Mouse (Mus musculus) forebrain, embryonic 14.5 days (tissue): ENCODE results near the gene Cby1. TPM values are rescaled to one million over a fixed set of nuclear protein-coding genes. Genes with fewer than 3 reads are reported as not detected.

ENCODE experiments used
- ATAC-seq: fragments of 200-750 bp; cut with Nextera tagmentation; 2 replicates; pipeline ENCODE4 v1.8.0; 2017; ENCODE audit warnings: mild to moderate bottlenecking, moderate library complexity
- DNase-seq: peaks from one replicate; pipeline ENCODE4 v3.0.0-alpha.2; 2015; ENCODE audit warnings: low spot score
- H3K27ac ChIP-seq: fragments of 300-500 bp; sonication (generic); 2 replicates; pipeline ENCODE4 v1.5.1; 2014; ENCODE audit warnings: low read depth, mild to moderate bottlenecking, control low read depth, low read length, moderate library complexity
- H3K27me3 ChIP-seq: fragments of 300-500 bp; sonication (generic); replicated peaks from 2 replicates; pipeline ENCODE4 v1.6.1; 2014; ENCODE audit warnings: low read length, control low read depth, mixed read lengths; ENCODE audit not compliant: control insufficient read depth, insufficient read depth
- H3K36me3 ChIP-seq: fragments of 300-500 bp; sonication (generic); 2 replicates; pipeline ENCODE4 v1.6.1; 2014; ENCODE audit warnings: low read length, control low read depth; ENCODE audit not compliant: control insufficient read depth, insufficient read depth
- H3K4me1 ChIP-seq: fragments of 300-500 bp; sonication (generic); 2 replicates; pipeline ENCODE4 v1.6.1; 2014; ENCODE audit warnings: antibody characterized with exemption, low read length, control low read depth; ENCODE audit not compliant: control insufficient read depth, insufficient read depth
- H3K4me2 ChIP-seq: fragments of 300-500 bp; sonication (generic); 2 replicates; pipeline ENCODE4 v1.6.1; 2014; ENCODE audit warnings: mild to moderate bottlenecking, control low read depth, low read length
- H3K4me3 ChIP-seq: fragments of 300-500 bp; sonication (generic); 2 replicates; pipeline ENCODE4 v1.5.1; 2014; ENCODE audit warnings: low read depth, low read length, control low read depth
- H3K9ac ChIP-seq: fragments of 300-500 bp; sonication (generic); 2 replicates; pipeline ENCODE4 v1.6.1; 2014; ENCODE audit warnings: mild to moderate bottlenecking, low read length, control low read depth, moderate library complexity
- H3K9me3 ChIP-seq: fragments of 300-500 bp; sonication (generic); replicated peaks from 2 replicates; pipeline ENCODE4 v1.6.1; 2016; ENCODE audit warnings: low read length, control low read depth, mixed read lengths; ENCODE audit not compliant: control insufficient read depth
- WGBS: fragments of 180-500 bp; shearing (Covaris S2); extraction: QIAGEN DNeasy Blood & Tissue Kit; methylation state at CpG from one replicate; pipeline ENCODE4 v1.1.7; 2014; 5-methylcytosine and 5-hydroxymethylcytosine counted together
- polyA plus RNA-seq: library from polyadenylated mRNA; unstranded; fragments of >200 nt; fragmentation: Nextera tagmentation; extraction: Ambion mirVana; gene quantifications from 2 replicates; pipeline ENCODE4 v1.2.1, GENCODE M21; 2014

Gene Cby1
- polyA plus RNA-seq, 1 experiment from 2014 or later = 111 TPM

GRCm38 (mm10) chr15:79690426-79691022 is 31.5 kb downstream of the Cby1 start, which contains the start of gene Gtpbp1:
Gene Gtpbp1, plus strand, starts transcription at chr15:79690845.
- no peaks in the 10 kb centered on the region for H3K9me3 ChIP-seq
- H3K9ac ChIP-seq = peak within 1 kb of the TSS; percentile 87
- H3K27ac ChIP-seq = peak within 1 kb of the TSS; percentile 84
- no peaks in the 10 kb centered on the region for H3K27me3 ChIP-seq
- H3K4me3 ChIP-seq = peak within 1 kb of the TSS; percentile 93
- H3K4me2 ChIP-seq = peak within 1 kb of the TSS; percentile 97
- peaks cover 6% of the 10 kb centered on the region; the same call in 1 of the 2 replicates for H3K36me3 ChIP-seq
- H3K4me1 ChIP-seq = peaks cover 36% of the 10 kb centered on the region
- ATAC-seq = peak; percentile 97
- DNase-seq = peak; percentile 100
- 0% methylated on average over 44 of the region's 45 CpGs for WGBS

GRCm38 (mm10) chr15:79691023-79691508 is 32.1 kb downstream of the Cby1 start:
- under 1% methylated on average over 44 of the region's 53 CpGs for WGBS
- peak; percentile 20 for DNase-seq
- peaks cover 31% of the 10 kb centered on the region for H3K4me1 ChIP-seq

GRCm38 (mm10) chr15:79692334-79692733 is 33.3 kb downstream of the Cby1 start:
- H3K4me3 ChIP-seq = peak overlapping the region; percentile 93; the same call in 1 of the 2 replicates
- peak overlapping the region; percentile 22; the same call in 1 of the 2 replicates for H3K9ac ChIP-seq
- no peak for ATAC-seq
- H3K27me3 ChIP-seq = no peaks in the 10 kb centered on the region
- H3K36me3 ChIP-seq = peaks cover 9% of the 10 kb centered on the region
- peak overlapping the region; percentile 14; the same call in 1 of the 2 replicates for H3K4me2 ChIP-seq
- no peak overlapping the region for H3K27ac ChIP-seq
- no peak for DNase-seq
- WGBS = 76% methylated on average over 5 of the region's 5 CpGs
- peaks cover 26% of the 10 kb centered on the region for H3K4me1 ChIP-seq
- H3K9me3 ChIP-seq = no peaks in the 10 kb centered on the region

More at GRCm38 (mm10) chr15:79691023-79691508, 32.1 kb downstream of the Cby1 start:
- no peaks in the 10 kb centered on the region for H3K27me3 ChIP-seq
- H3K27ac ChIP-seq = peak overlapping the region; percentile 84
- H3K9me3 ChIP-seq = no peaks in the 10 kb centered on the region
- H3K4me2 ChIP-seq = peak overlapping the region; percentile 97
- ATAC-seq = peak; percentile 16; the same call in 1 of the 2 replicates
- peaks cover 6% of the 10 kb centered on the region for H3K36me3 ChIP-seq
- peak overlapping the region; percentile 93 for H3K4me3 ChIP-seq
- H3K9ac ChIP-seq = peak overlapping the region; percentile 87

- peaks cover 21% of the 10 kb centered on the region for H3K4me1 ChIP-seq
- WGBS = 93% methylated on average over 11 of the region's 11 CpGs
- no peak overlapping the region for H3K4me3 ChIP-seq
- H3K36me3 ChIP-seq = peaks cover 9% of the 10 kb centered on the region
- no peak overlapping the region for H3K27ac ChIP-seq
- ATAC-seq = no peak
- H3K9me3 ChIP-seq = no peaks in the 10 kb centered on the region
- H3K9ac ChIP-seq = no peak overlapping the region
- no peak overlapping the region for H3K4me2 ChIP-seq
- H3K27me3 ChIP-seq = no peaks in the 10 kb centered on the region
- DNase-seq = no peak
Observed at GRCm38 (mm10) chr15:79693740-79694139, 34.7 kb downstream of the Cby1 start.

- ATAC-seq = no peak
- no peak for DNase-seq
- H3K9ac ChIP-seq = no peak overlapping the region
- no peak overlapping the region for H3K4me2 ChIP-seq
- H3K4me3 ChIP-seq = no peak overlapping the region
- 94% methylated on average over 4 of the region's 4 CpGs for WGBS
- H3K9me3 ChIP-seq = no peaks in the 10 kb centered on the region
- H3K27ac ChIP-seq = no peak overlapping the region
- peaks cover 11% of the 10 kb centered on the region for H3K36me3 ChIP-seq
- peaks cover 21% of the 10 kb centered on the region for H3K4me1 ChIP-seq
- H3K27me3 ChIP-seq = no peaks in the 10 kb centered on the region
Observed at GRCm38 (mm10) chr15:79694512-79694911, 35.5 kb downstream of the Cby1 start.

GRCm38 (mm10) chr15:79695516-79695915 is 36.5 kb downstream of the Cby1 start:
- Histone ChIP-seq H3K27ac (no peak overlapping the region), H3K9ac (no peak overlapping the region), H3K4me2 (no peak overlapping the region), H3K4me3 (no peak overlapping the region), H3K9me3 (no peaks in the 10 kb centered on the region), H3K4me1 (peaks cover 16% of the 10 kb centered on the region), H3K36me3 (peaks cover 11% of the 10 kb centered on the region), H3K27me3 (no peaks in the 10 kb centered on the region)
- WGBS = 85% methylated on average over 3 of the region's 3 CpGs
- ATAC-seq (no peak), DNase-seq (no peak)

GRCm38 (mm10) chr15:79696508-79696907 is 37.5 kb downstream of the Cby1 start:
- peaks cover 14% of the 10 kb centered on the region for H3K4me1 ChIP-seq
- H3K9me3 ChIP-seq = no peaks in the 10 kb centered on the region
- no peaks in the 10 kb centered on the region for H3K27me3 ChIP-seq
- 94% methylated on average over 2 of the region's 2 CpGs for WGBS
- no peak for DNase-seq
- H3K4me3 ChIP-seq = no peak overlapping the region
- H3K9ac ChIP-seq = no peak overlapping the region
- H3K27ac ChIP-seq = peak overlapping the region; percentile 84; the same call in 1 of the 2 replicates
- peaks cover 11% of the 10 kb centered on the region for H3K36me3 ChIP-seq
- no peak for ATAC-seq
- H3K4me2 ChIP-seq = no peak overlapping the region

- no peak overlapping the region for H3K4me3 ChIP-seq
- H3K27me3 ChIP-seq = no peaks in the 10 kb centered on the region
- peaks cover 11% of the 10 kb centered on the region for H3K36me3 ChIP-seq
- H3K27ac ChIP-seq = peak overlapping the region; percentile 84
- H3K4me1 ChIP-seq = peaks cover 9% of the 10 kb centered on the region
- H3K4me2 ChIP-seq = no peak overlapping the region
- H3K9me3 ChIP-seq = no peaks in the 10 kb centered on the region
- ATAC-seq (peak; percentile 80), DNase-seq (peak; percentile 61)
- WGBS = 67% methylated on average over 6 of the region's 6 CpGs
- H3K9ac ChIP-seq = no peak overlapping the region
Observed at GRCm38 (mm10) chr15:79697011-79697410, 38.0 kb downstream of the Cby1 start.

- peak; percentile 12; the same call in 1 of the 2 replicates for ATAC-seq
- DNase-seq = no peak
- no peak overlapping the region for H3K4me3 ChIP-seq
- WGBS = 77% methylated on average over 9 of the region's 9 CpGs
- peaks cover 2% of the 10 kb centered on the region for H3K4me1 ChIP-seq
- no peak overlapping the region for H3K4me2 ChIP-seq
- peak overlapping the region; percentile 84 for H3K27ac ChIP-seq
- no peaks in the 10 kb centered on the region for H3K27me3 ChIP-seq
- no peak overlapping the region for H3K9ac ChIP-seq
- H3K9me3 ChIP-seq = no peaks in the 10 kb centered on the region
- peaks cover 11% of the 10 kb centered on the region for H3K36me3 ChIP-seq
Observed at GRCm38 (mm10) chr15:79697558-79698187, 38.7 kb downstream of the Cby1 start.
